Mouse (Mus musculus) intestine, postnatal 0 days (tissue): ENCODE results near the gene Dcp1a. TPM values are rescaled to one million over a fixed set of nuclear protein-coding genes. Genes with fewer than 3 reads are reported as not detected.
"Not testable (repeated sequence)": the region's sequence is repeated elsewhere in the genome, so short reads cannot be mapped to it uniquely, and the experiment has no call there.

ENCODE experiments used
- ATAC-seq: fragments of 200-750 bp; cut with Nextera tagmentation; 2 replicates; pipeline ENCODE4 v1.8.0; 2017; ENCODE audit warnings: mild to moderate bottlenecking, moderate TSS enrichment, moderate library complexity
- H3K27ac ChIP-seq: fragments of 300-500 bp; sonication (generic); 2 replicates; pipeline ENCODE4 v1.5.1; 2014; ENCODE audit warnings: mild to moderate bottlenecking, low read depth, low read length, moderate library complexity
- H3K27me3 ChIP-seq: fragments of 300-500 bp; sonication (generic); replicated peaks from 2 replicates; pipeline ENCODE4 v1.6.1; 2014; ENCODE audit warnings: low read length, mixed read lengths; ENCODE audit not compliant: control insufficient read depth, insufficient read depth
- H3K36me3 ChIP-seq: fragments of 300-500 bp; sonication (generic); 2 replicates; pipeline ENCODE4 v1.6.1; 2014; ENCODE audit warnings: mild to moderate bottlenecking, moderate library complexity; ENCODE audit not compliant: control insufficient read depth, insufficient read depth
- H3K4me1 ChIP-seq: fragments of 300-500 bp; sonication (generic); replicated peaks from 2 replicates; pipeline ENCODE4 v1.6.1; 2014; ENCODE audit warnings: antibody characterized with exemption, low read length, mixed read lengths; ENCODE audit not compliant: control insufficient read depth, insufficient read depth
- H3K4me2 ChIP-seq: fragments of 300-500 bp; sonication (generic); replicated peaks from 2 replicates; pipeline ENCODE4 v1.6.1; 2014; ENCODE audit warnings: low read depth, mild to moderate bottlenecking, moderate library complexity
- H3K4me3 ChIP-seq: fragments of 300-500 bp; sonication (generic); 2 replicates; pipeline ENCODE4 v1.5.1; 2014; ENCODE audit warnings: low read depth, low read length
- H3K9ac ChIP-seq: fragments of 300-500 bp; sonication (generic); 2 replicates; pipeline ENCODE4 v1.6.1; 2014; ENCODE audit warnings: mild to moderate bottlenecking, low read depth, low read length
- H3K9me3 ChIP-seq: fragments of 300-500 bp; sonication (generic); 2 replicates; pipeline ENCODE4 v1.6.1; 2016; ENCODE audit warnings: mixed run types; ENCODE audit not compliant: control insufficient read depth
- CTCF ChIP-seq: sonication (generic); IDR thresholded peaks from 2 replicates; pipeline ENCODE4 v1.5.1; 2016; ENCODE audit warnings: low read depth, mild to moderate bottlenecking, control low read depth, antibody characterized with exemption, moderate library complexity
- WGBS: fragments of 180-500 bp; shearing (Covaris S2); extraction: QIAGEN DNeasy Blood & Tissue Kit; methylation state at CpG from one replicate; pipeline ENCODE4 v1.1.7; 2014; 5-methylcytosine and 5-hydroxymethylcytosine counted together
- polyA plus RNA-seq: library from polyadenylated mRNA; unstranded; fragments of >200 nt; fragmentation: Nextera tagmentation; extraction: Ambion mirVana; gene quantifications from 2 replicates; pipeline ENCODE4 v1.2.1, GENCODE M21; 2015

Gene Dcp1a
- polyA plus RNA-seq, 1 experiment from 2014 or later = 6.4 TPM

GRCm38 (mm10) chr14:30541541-30541940 lies 62.2 kb downstream of the Dcp1a start:
- no peak overlapping the region for H3K4me3 ChIP-seq
- ATAC-seq = no peak
- no peaks in the 10 kb centered on the region for H3K36me3 ChIP-seq
- WGBS = 84% methylated on average over 10 of the region's 10 CpGs
- H3K4me2 ChIP-seq = no peak overlapping the region
- TF ChIP-seq CTCF = no peak
- no peak overlapping the region for H3K27ac ChIP-seq
- H3K27me3 ChIP-seq = no peaks in the 10 kb centered on the region
- no peak overlapping the region for H3K9ac ChIP-seq
- no peaks in the 10 kb centered on the region for H3K9me3 ChIP-seq
- no peaks in the 10 kb centered on the region for H3K4me1 ChIP-seq

DNA sequence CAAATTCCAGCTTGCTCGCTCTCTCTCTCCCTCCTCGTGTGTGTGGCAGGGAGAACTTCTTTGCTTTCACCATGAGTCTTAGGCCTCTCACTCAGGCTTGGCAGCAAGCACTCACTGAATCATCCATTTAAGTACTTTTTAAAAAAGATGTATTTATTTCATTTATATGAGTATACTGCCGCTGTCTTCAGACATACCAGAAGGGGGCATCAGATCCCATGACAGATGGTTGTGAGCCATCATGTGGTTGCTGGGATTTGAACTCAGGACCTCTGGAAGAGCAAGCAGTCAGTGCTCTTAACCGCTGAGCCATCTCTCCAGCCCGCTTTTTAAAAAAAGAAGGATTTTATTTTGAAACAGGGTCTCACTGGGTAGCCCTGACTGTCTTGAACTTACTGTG lies 64.0 kb downstream of the Dcp1a start:
- not testable (repeated sequence) for ATAC-seq, H3K4me1 ChIP-seq, H3K27me3 ChIP-seq, H3K9ac ChIP-seq, H3K27ac ChIP-seq, H3K36me3 ChIP-seq, H3K4me3 ChIP-seq, H3K9me3 ChIP-seq, H3K4me2 ChIP-seq
- TF ChIP-seq CTCF = peak; percentile 36; the same call in 1 of the 2 replicates
- 87% methylated on average over 5 of the region's 5 CpGs for WGBS

DNA sequence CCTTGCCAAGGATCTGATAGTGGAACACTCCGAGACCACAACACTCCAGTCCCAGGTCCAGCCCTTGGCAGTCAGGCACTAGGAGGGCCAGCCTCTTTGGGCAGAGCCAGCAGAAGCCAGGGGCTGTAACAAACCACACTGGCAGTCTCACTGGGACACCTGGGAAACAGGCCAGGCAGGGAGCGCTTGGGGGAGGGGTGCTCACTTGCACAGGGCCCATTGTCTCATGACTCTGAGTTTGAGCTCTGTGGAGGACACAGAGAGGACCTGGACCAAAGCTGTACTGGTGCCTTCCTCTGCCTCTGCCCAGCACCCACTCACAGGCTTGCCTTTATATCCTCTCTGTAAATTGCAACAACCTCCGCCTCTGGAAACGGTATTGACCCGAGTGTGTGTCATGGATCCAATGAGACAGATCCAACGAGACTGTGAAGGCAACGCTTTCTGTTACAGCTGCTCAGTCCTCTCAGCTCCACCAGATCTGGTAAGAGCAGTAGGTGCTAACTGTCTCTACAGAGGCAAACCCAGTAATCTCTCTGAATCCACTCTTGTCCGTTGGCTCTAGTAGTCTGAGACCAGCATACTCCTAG lies 68.9 kb downstream of the Dcp1a start, which contains the start of gene Tkt:
Tkt (plus strand) TSS at position 229 of the 590 bp plus-strand sequence.
- Histone ChIP-seq H3K9ac (peak within 1 kb of the TSS; percentile 83), H3K27me3 (no peaks in the 10 kb centered on the region), H3K9me3 (no peaks in the 10 kb centered on the region), H3K27ac (peak within 1 kb of the TSS; percentile 93), H3K4me2 (peak within 1 kb of the TSS; percentile 92), H3K36me3 (0 out of 2 replicates have a peak, but pooled peaks cover 3% of the 10 kb centered on the region), H3K4me1 (peaks cover 13% of the 10 kb centered on the region; the same call in 1 of the 2 replicates), H3K4me3 (peak within 1 kb of the TSS; percentile 69)
- TF ChIP-seq CTCF = no peak
- WGBS = 27% methylated on average over 8 of the region's 8 CpGs
- ATAC-seq = peak; percentile 15; the same call in 1 of the 2 replicates

- no peaks in the 10 kb centered on the region for H3K27me3 ChIP-seq
- H3K4me3 ChIP-seq = peak overlapping the region; percentile 69
- H3K9me3 ChIP-seq = no peaks in the 10 kb centered on the region
- H3K27ac ChIP-seq = peak overlapping the region; percentile 93
- 0 out of 2 replicates have a peak, but pooled peaks cover 7% of the 10 kb centered on the region for H3K36me3 ChIP-seq
- peaks cover 13% of the 10 kb centered on the region; the same call in 1 of the 2 replicates for H3K4me1 ChIP-seq
- under 1% methylated on average over 61 of the region's 69 CpGs for WGBS
- peak overlapping the region; percentile 83 for H3K9ac ChIP-seq
- peak overlapping the region; percentile 92 for H3K4me2 ChIP-seq
- TF ChIP-seq CTCF = no peak
- ATAC-seq = peak; percentile 93
Measured at GRCm38 (mm10) chr14:30548965-30549776, 69.8 kb downstream of the Dcp1a start.

DNA sequence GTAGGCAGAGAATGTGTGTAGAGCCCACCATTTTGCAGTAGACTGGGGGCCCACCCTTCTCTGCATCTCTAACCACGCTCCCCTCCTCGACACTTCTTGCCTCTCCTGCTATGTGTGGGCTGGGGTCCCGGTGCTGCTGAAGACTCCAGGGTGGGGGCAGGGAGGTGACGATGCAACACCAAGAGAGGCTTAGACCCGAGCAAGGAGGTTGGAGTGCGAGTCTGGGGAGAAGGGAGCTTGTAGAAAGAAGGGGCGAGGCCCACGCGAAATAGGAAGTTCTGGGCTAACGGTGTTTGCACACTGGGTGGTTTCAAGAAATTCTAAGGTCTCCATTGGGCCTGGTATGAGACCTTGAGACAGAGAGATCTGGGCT lies 70.4 kb downstream of the Dcp1a start:
- 0% methylated on average over 10 of the region's 10 CpGs for WGBS
- H3K36me3 ChIP-seq = 0 out of 2 replicates have a peak, but pooled peaks cover 10% of the 10 kb centered on the region
- H3K4me1 ChIP-seq = peaks cover 13% of the 10 kb centered on the region; the same call in 1 of the 2 replicates
- H3K9me3 ChIP-seq = no peaks in the 10 kb centered on the region
- H3K9ac ChIP-seq = peak overlapping the region; percentile 83
- H3K27ac ChIP-seq = peak overlapping the region; percentile 93
- TF ChIP-seq CTCF = no peak
- no peak for ATAC-seq
- no peaks in the 10 kb centered on the region for H3K27me3 ChIP-seq
- peak overlapping the region; percentile 92 for H3K4me2 ChIP-seq
- peak overlapping the region; percentile 69 for H3K4me3 ChIP-seq

GRCm38 (mm10) chr14:30550232-30551070 lies 71.1 kb downstream of the Dcp1a start:
- peak overlapping the region; percentile 93; the same call in 1 of the 2 replicates for H3K27ac ChIP-seq
- peak overlapping the region; percentile 92 for H3K4me2 ChIP-seq
- 0 out of 2 replicates have a peak, but pooled peaks cover 10% of the 10 kb centered on the region for H3K36me3 ChIP-seq
- peaks cover 13% of the 10 kb centered on the region; the same call in 1 of the 2 replicates for H3K4me1 ChIP-seq
- no peak for TF ChIP-seq CTCF
- peak overlapping the region; percentile 83 for H3K9ac ChIP-seq
- no peak for ATAC-seq
- H3K9me3 ChIP-seq = no peaks in the 10 kb centered on the region
- H3K27me3 ChIP-seq = no peaks in the 10 kb centered on the region
- H3K4me3 ChIP-seq = peak overlapping the region; percentile 69
- 12% methylated on average over 8 of the region's 8 CpGs for WGBS
